Mouse (Mus musculus) embryonic fibroblast, embryonic 13.5 days (primary cell): ENCODE measurements at regions not wholly inside any gene's neighbourhood (a gene's known extent, or its start where the extent isn't known, plus 50 kb on each side); places are given as distances from the start of the nearest gene placed in this dataset.

Source experiments
- CTCF ChIP-seq: IDR thresholded peaks from 2 replicates; pipeline ENCODE4 v1.5.1; 2011; ENCODE audit warnings: mild to moderate bottlenecking, control low read depth, low read length, moderate library complexity, borderline replicate concordance; ENCODE audit not compliant: insufficient read depth
- POLR2A ChIP-seq: IDR thresholded peaks from 2 replicates; pipeline ENCODE4 v1.6.1; 2011; ENCODE audit warnings: low read depth, mild to moderate bottlenecking, control low read depth, low read length, moderate library complexity

DNA sequence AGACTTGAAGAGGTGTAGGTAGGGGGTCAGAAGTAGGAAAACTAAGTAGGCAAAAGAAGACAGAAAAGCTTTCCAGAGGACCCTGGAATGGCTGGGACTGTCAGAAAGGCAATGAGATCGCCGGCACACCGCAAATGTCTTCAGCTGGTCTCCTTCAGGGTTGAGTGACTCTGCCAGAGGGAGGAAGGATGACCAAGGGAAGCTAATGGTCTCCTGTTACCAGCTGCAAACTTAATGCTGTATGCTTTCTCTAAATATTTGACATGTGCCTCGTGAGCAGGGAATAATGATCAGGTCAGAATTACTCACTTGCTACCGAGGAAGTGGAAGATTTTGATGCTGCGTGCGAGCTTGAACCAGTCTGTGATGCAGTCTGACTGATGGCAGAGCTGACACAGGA, 125.2 kb upstream of the Syt6 start:
- no peak for TF ChIP-seq CTCF
- TF ChIP-seq POLR2A: no peak
